Mouse (Mus musculus): ENCODE data around the gene Fzd4. TPM values are rescaled to one million over a fixed set of nuclear protein-coding genes. Genes with fewer than 3 reads are reported as not detected.
A peak's percentile ranks its signal among the peaks of the same experiment; 100 is the strongest.

Gene Fzd4
- 1 to 10 TPM; 6.3 to 6.9 TPM for total RNA-seq (2021)

- intact Hi-C loops (cut with DNase I) = loop anchor here (2.0 kb wide), 1 partner anchor 65 kb away; no protein-coding TSS in a partner anchor
- DNase-seq (ENCODE audit: low spot score in 2 of 2) = peak; percentile 88 to 90
These were observed at the start of gene Fzd4, which contains the start of gene Tmem135 for GRCm38 (mm10) chr7:89404081-89404733. Gene Fzd4, plus strand, starts transcription at chr7:89404355. Gene Tmem135, minus strand, starts transcription at chr7:89404222.

DNA sequence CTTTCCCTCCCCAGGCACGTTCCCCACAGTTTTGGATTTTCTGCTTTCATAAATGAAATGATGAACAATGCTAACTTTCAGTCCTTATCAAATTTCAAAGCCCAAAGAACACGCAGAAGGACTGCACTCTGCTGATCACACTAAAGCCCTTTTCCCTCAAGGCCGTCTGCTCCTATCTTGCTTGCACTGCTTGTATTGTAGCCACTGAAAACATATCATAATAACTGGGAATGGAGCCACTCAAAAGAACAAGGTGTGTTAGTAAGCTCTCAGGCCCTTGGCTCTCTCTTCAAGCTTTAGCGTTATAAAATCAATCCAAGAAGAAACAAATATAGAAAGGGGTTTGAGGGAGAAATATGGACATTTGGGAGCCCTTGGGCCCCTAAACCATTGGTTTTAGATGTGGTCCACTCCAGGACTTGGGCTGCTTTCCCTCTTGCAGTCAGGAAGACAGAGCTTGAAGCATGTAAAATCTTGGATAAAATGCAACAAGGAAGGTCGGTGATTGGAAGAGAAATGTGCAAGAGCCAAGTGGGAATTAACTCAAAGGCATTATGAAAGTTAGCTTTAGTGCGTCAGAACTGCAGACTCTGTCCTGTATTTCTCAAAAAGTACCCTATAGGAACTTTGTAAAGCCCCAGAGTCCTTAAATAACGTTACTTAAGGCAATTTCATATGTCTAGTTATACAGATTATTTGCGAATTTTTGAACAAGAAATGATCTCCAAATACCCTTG, 48.5 kb upstream of the Fzd4 start:
- no peak for DNase-seq (ENCODE audit: low spot score in 2 of 2)
- intact Hi-C loops (cut with DNase I) = no loop called here

DNA sequence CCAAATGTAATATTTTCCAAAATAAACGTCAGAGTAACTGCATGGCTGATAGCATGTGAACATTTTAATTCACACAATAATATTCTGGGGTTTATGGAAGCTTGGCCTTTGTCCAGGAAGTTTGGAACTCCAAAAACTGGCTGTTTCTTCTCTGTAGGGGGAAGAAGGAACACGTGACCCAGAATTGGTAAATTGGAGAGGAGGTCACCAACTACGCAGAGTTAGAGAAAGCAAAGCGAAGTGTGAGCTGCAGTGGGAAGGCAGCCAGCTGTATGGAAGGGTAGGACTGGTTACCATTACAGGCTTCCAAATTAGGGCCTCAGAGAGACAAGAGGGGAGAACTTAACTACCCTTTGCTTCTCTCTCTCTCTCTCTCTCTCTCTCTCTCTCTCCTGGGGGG, 47.8 kb upstream of the Fzd4 start:
- intact Hi-C loops (cut with DNase I) = no loop called here
- DNase-seq (ENCODE audit: low spot score in 2 of 2) = no peak

- no peak for DNase-seq (ENCODE audit: low spot score in 2 of 2)
- intact Hi-C loops (cut with DNase I) = no loop called here
These were observed 40.2 kb upstream of the Fzd4 start for GRCm38 (mm10) chr7:89363975-89364374.

GRCm38 (mm10) chr7:89365135-89365880, 38.8 kb upstream of the Fzd4 start:
- intact Hi-C loops (cut with DNase I) = no loop called here
- DNase-seq (ENCODE audit: low spot score in 2 of 2) = peak; percentile 30 to 63

DNA sequence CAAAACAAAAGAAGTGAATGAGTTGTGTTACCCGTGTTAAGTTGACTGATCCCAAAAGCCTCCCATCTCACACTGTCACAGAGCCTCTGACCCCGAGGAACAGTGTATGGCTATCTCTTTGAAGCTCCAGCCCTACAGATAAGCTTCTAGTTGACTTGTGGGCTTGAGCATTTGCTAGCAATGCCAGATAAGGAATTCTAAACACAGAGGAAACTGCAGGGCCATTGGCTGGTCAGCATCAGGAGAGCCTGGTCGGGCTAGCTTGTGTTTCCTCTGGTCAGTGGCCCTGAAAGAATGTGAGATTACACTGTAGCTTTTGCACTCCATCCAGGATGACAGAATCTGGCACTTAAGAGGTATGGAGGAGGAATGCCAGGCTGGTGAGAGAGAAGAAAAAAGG, 36.5 kb upstream of the Fzd4 start:
- intact Hi-C loops (cut with DNase I) = no loop called here
- no peak for DNase-seq (ENCODE audit: low spot score in 2 of 2)

DNA sequence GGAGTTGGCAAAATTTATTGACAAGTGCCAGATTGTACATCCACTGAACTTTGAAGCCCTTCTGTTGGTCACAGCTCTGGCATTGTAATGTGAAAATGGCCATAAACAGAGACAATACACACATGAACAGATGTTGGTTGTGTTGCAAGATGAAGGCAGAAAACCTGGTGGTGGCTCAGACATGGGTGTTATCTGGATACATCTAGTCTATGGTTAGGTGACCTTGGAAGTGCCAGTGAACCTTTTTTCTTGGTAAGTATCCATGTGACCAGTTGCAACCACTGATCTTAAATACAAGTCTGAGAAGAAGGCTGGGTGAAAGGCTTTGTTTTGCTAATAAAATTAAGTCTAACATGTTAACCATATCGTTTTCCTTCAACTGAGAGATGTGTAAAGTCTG, 34.1 kb upstream of the Fzd4 start:
- no peak for DNase-seq (ENCODE audit: low spot score in 2 of 2)
- intact Hi-C loops (cut with DNase I) = no loop called here

DNA sequence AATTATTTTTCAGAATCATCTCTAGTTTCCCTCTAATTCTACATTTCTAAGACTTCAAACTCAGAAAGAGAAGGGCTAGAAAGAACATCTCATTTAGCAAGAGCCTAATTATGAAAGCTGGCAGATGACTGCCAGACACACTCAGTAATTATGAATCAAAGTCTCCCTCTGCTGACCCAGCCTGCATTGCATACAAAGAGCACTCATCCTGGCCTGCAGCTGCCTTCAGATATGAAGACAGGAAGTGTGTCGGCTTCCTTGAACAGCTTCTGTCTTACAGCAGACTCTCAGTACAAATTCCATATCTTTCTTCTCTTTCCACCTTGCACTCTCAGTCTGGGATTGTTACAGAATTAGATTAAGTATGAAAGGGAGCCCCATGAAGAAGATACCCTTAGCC, 33.2 kb upstream of the Fzd4 start:
- peak in 1 of 2 experiments; percentile 38 for DNase-seq (ENCODE audit: low spot score in 2 of 2)
- intact Hi-C loops (cut with DNase I) = no loop called here

- no peak for DNase-seq (ENCODE audit: low spot score in 2 of 2)
- intact Hi-C loops (cut with DNase I) = no loop called here
These were observed 32.4 kb upstream of the Fzd4 start for GRCm38 (mm10) chr7:89371623-89372295.

- DNase-seq (ENCODE audit: low spot score in 2 of 2) = no peak
- intact Hi-C loops (cut with DNase I) = no loop called here
These were observed 23.0 kb upstream of the Fzd4 start for GRCm38 (mm10) chr7:89380935-89381705.

DNA sequence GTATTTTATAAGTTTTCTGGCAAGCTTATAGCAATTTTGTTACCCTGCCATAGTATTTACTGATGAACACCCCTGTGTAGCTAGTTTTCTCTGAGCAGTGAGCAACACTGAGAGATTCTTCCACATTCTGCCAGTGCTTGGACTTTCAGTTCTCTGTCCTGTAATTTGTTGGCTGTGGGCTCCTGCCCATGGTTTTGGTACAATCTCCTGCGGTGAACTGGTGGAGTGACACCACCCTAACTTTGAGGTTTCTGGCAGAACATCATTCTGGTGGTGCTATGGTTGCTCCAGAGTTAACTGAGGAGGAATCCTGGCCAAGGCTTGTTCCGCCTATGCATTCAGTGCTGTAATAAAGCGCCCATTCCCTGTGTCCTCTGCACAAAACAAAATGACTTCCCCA, 21.3 kb upstream of the Fzd4 start:
- intact Hi-C loops (cut with DNase I) = no loop called here
- DNase-seq (ENCODE audit: low spot score in 2 of 2) = no peak

DNA sequence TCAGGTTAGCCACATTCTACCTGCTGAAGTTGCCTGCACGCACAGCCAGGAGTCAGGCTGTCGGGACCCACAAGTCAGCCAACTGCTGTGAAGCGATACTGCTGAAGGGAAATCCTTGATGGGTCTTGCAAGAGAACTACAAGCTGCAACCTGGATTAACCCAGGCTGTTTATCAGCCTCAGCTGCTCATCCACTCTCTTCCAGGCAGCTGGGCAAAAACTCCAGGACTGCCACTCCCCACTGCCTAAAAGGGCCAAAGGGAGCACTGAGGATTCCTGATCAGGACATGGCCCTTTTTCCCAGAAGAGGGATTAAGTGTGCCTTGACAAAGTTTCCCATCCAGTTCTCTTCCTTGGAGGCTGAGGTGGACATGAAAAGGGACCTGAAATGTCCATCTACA, 15.2 kb upstream of the Fzd4 start:
- DNase-seq (ENCODE audit: low spot score in 2 of 2) = no peak
- intact Hi-C loops (cut with DNase I) = no loop called here

- intact Hi-C loops (cut with DNase I) = no loop called here
- DNase-seq (ENCODE audit: low spot score in 2 of 2) = no peak
These were observed 13.5 kb upstream of the Fzd4 start for GRCm38 (mm10) chr7:89390660-89391059.

GRCm38 (mm10) chr7:89391281-89391680, 12.9 kb upstream of the Fzd4 start:
- intact Hi-C loops (cut with DNase I) = no loop called here
- DNase-seq (ENCODE audit: low spot score in 2 of 2) = no peak

DNA sequence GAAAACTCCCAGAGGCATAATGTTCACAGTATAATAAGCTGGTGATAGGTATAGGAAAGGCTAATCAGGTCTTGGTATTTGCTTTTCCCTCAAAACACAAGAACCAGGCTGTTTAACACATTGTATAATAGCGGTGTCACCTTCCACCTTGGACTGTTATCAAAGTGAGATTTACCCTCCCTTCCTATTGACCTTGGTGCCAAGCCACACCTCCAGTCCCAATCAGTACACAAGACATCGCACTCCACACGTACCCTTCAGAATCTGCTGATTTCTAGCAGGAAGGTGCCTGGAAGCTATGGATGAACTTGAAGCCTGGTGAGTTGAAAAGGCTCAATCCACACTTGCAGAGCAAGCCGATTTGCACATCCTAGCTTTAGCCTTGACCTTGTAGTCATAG, 12.3 kb upstream of the Fzd4 start:
- intact Hi-C loops (cut with DNase I) = no loop called here
- DNase-seq (ENCODE audit: low spot score in 2 of 2) = no peak

GRCm38 (mm10) chr7:89392388-89392787, 11.8 kb upstream of the Fzd4 start:
- intact Hi-C loops (cut with DNase I) = no loop called here
- no peak for DNase-seq (ENCODE audit: low spot score in 2 of 2)

DNA sequence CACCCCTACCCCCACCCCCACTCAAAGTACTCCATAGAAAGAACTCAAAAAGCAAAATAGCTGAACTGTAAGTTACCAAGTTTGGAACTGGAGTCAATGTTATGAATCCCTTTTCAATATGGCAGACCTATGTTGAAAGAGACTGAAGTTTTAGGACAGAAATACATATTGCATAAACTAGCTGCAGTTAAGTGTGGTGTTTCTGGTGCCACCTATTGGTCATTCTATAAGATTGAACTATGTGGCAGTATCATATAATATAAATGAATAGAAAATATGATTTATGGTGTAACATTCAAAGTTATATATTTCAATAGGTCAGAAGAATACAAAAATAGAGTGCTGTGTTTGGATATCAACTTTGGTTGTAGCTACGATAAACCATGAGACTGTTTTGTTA, 11.3 kb upstream of the Fzd4 start:
- intact Hi-C loops (cut with DNase I) = no loop called here

DNA sequence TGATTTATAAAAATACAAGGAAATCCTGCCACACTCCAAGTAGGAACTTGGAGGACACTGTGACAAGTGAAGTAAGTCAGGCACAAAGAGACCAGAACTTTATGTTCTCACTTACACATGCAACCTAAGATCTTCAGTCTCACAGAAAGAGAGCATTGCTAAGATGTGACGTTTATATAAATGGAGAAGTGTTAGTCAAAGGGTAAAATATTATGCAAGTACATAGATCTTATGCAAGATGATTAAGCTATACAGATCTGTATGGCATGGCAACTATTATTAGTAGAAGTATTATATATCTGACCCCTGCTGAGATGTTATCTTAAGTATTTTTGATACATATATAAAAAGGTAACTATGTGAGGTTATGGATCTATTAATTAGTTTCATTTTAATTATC, 8.8 kb upstream of the Fzd4 start:
- DNase-seq (ENCODE audit: low spot score in 2 of 2) = no peak
- intact Hi-C loops (cut with DNase I) = no loop called here

More for the DNA sequence above, 11.3 kb upstream of the Fzd4 start:
- no peak for DNase-seq (ENCODE audit: low spot score in 2 of 2)

DNA sequence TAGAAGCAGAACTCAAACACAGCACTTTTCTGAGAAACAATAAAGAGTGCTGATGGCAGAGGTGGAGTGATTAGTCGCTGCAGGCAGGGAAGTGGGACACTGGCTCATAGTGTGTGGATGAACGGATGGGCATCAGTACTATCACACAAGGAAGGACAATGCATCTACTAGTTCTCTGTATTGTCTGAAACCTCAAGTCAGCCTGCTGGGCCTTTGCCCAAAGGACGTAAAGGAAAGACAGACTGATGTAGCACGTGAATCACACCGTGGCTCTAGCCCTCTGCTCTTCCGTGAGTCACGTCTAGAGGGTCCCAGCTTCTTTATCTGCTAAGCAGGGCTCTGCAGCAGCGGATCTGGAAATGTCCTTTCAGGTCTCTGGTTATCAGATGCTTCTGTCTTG, 7.8 kb upstream of the Fzd4 start:
- intact Hi-C loops (cut with DNase I) = no loop called here
- no peak for DNase-seq (ENCODE audit: low spot score in 2 of 2)

Data from left cerebral cortex, postnatal 25 days (tissue).